Mouse (Mus musculus): ENCODE measurements around the gene Selenoo. TPM values are rescaled to one million over a fixed set of nuclear protein-coding genes. Genes with fewer than 3 reads are reported as not detected.
A peak's percentile ranks its signal among the peaks of the same experiment; 100 is the strongest.

The Selenoo gene
- 20.1 and 21.3 TPM in 2 replicates for polyA plus RNA-seq (2015; fragmentation: Nextera tagmentation; extraction: Ambion mirVana)

DNA sequence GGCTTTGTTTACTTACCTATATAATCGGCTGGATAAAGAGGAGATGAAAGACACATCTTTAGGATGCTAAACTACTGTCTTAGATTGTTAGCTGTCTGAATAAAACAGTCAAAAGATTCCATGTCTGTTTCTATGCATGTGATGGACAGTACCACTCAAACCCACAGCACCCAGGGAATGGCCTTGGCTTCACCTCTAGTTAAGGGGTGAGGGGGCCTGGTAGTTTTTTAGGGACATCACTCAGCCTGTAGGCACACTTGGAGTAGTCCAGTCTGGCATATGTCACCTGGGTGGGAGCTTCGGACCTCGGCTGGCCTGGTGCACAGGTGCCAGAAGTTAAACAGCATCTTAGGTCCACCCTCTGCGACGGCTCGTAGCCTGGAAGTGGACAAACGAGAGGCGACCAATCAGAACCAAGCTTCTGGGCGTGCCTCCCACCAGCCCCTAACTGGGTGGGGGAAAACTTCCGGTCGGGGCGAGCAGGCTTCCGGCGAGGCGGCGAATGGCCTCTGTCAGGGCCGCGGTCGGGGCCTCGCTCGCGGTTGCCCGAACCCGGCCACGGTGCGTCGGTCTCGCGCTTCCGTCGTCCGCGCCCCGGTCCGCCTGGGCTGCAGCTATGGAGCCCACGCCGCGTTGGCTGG is at the start of gene Selenoo:
TSS of gene Selenoo (plus strand) at position 478 of the 641 bp plus-strand sequence.
- WGBS = 2% methylated on average over 30 of the region's 38 CpGs
- peak; percentile 95 for ATAC-seq (ENCODE audit: low FRiP score, low read depth)
- Histone ChIP-seq H3K4me3 (peak within 1 kb of the TSS; percentile 85), H3K4me1 (replicated peaks) (peaks cover 24% of the 10 kb centered on the region), H3K9ac (peak within 1 kb of the TSS; percentile 94), H3K27me3 (no peaks in the 10 kb centered on the region), H3K27ac (replicated peaks) (peak within 1 kb of the TSS; percentile 83), H3K36me3 (peaks cover 50% of the 10 kb centered on the region), H3K9me3 (no peaks in the 10 kb centered on the region), H3K4me2 (peak within 1 kb of the TSS; percentile 93)

DNA sequence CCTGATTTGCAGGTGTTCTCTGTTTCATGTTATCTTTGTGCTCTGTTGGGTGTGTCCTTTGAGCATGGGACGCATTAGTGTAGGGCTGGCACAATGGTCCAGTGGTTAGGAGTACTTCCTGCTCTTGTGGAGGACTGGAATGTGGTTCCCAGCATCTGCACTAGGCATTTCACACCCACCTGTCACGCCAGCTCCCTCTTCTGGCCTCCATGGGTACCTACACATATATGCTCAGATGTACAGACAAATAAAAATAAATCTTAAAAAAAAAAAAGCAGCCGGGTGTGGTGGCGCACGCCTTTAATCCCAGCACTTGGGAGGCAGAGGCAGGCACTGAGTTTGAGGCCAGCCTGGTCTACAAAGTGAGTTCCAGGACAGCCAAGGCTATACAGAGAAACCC is 44.5 kb upstream of the Selenoo start:
- H3K27me3 ChIP-seq = no peaks in the 10 kb centered on the region
- no peak for ATAC-seq (ENCODE audit: low FRiP score, low read depth)
- H3K4me2 ChIP-seq = no peak overlapping the region
- H3K4me3 ChIP-seq = no peak overlapping the region
- no peaks in the 10 kb centered on the region for H3K36me3 ChIP-seq
- H3K9ac ChIP-seq = no peak overlapping the region
- no peaks in the 10 kb centered on the region for H3K4me1 ChIP-seq (replicated peaks)
- WGBS = 78% methylated on average over 5 of the region's 5 CpGs
- no peaks in the 10 kb centered on the region for H3K9me3 ChIP-seq
- no peak overlapping the region for H3K27ac ChIP-seq (replicated peaks)

DNA sequence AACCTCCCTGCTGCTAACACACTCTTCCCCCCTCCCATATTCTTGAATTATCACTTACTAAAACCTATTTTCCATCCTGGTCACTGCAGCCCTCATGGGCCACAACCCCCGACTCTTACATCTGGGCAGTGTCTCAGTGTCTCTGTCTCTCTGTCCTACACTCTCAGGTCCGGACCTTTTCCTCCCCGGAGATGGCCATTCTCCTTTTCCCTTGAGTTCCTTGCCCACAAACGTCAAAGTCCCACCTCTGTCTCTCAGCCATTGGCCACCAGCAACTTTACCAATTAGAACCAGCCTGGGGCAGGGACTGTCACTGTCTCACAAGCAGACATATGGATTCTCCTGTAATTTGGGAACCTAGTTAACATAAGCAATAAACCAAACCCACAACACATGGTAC is 42.5 kb upstream of the Selenoo start:
- H3K9me3 ChIP-seq = no peaks in the 10 kb centered on the region
- no peak overlapping the region for H3K27ac ChIP-seq (replicated peaks)
- no peak overlapping the region for H3K4me2 ChIP-seq
- H3K4me1 ChIP-seq (replicated peaks) = no peaks in the 10 kb centered on the region
- ATAC-seq (ENCODE audit: low FRiP score, low read depth) = no peak
- H3K36me3 ChIP-seq = no peaks in the 10 kb centered on the region
- no peak overlapping the region for H3K4me3 ChIP-seq
- WGBS = 79% methylated on average over 4 of the region's 4 CpGs
- no peaks in the 10 kb centered on the region for H3K27me3 ChIP-seq
- H3K9ac ChIP-seq = no peak overlapping the region

DNA sequence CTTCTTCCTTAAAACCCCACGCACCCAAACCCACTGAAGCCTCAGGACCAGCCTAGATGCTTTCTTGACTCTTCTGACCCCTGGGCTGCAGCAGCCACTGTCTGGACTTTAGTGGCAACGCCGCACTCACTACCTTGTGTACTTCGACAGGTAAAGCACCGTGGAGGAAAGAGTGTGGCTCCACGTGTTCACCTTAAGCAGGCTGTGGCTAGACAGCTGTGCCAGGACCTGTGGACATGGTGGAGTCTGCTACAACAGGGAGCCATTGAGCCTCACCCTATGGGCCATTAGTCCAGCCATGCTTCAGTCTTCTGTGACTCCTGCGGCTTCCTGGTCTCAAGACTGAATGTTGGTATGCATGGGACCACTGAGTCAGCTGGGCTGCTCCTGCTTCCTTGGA is 34.2 kb upstream of the Selenoo start:
- no peak for ATAC-seq (ENCODE audit: low FRiP score, low read depth)

DNA sequence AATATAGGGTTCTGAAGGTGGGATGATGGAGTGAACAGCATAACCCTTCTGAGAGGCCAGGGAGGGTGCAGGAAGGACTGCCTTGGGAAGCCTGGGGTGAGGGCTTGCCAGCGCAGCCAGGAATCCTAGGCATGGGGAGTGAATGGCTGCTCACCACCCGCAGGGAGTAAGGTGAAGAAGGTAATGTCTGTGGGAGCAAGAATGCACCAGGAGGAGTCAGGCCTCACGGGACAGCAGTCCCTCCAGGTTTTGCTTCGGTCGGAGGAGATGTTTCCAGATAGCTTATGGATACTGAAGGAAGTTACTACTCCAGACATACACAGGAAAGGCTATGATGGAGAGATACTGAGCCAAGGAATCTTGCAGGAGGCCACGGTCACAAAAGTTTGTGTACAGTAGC is 30.1 kb upstream of the Selenoo start:
- Histone ChIP-seq H3K4me3 (peak overlapping the region; percentile 60), H3K9ac (peak overlapping the region; percentile 69; the same call in 1 of the 2 replicates), H3K4me2 (peak overlapping the region; percentile 71), H3K36me3 (no peaks in the 10 kb centered on the region), H3K4me1 (replicated peaks) (peaks cover 20% of the 10 kb centered on the region), H3K27ac (replicated peaks) (peak overlapping the region; percentile 81; the same call in 1 of the 2 replicates), H3K9me3 (no peaks in the 10 kb centered on the region), H3K27me3 (no peaks in the 10 kb centered on the region)
- 34% methylated on average over 6 of the region's 6 CpGs for WGBS
- no peak for ATAC-seq (ENCODE audit: low FRiP score, low read depth)

More for the DNA sequence above, 34.2 kb upstream of the Selenoo start:
- H3K27me3 ChIP-seq = no peaks in the 10 kb centered on the region
- H3K36me3 ChIP-seq = no peaks in the 10 kb centered on the region
- peaks cover 7% of the 10 kb centered on the region for H3K4me1 ChIP-seq (replicated peaks)
- no peak overlapping the region for H3K4me2 ChIP-seq
- 89% methylated on average over 7 of the region's 7 CpGs for WGBS
- H3K4me3 ChIP-seq = no peak overlapping the region
- H3K27ac ChIP-seq (replicated peaks) = no peak overlapping the region
- H3K9me3 ChIP-seq = no peaks in the 10 kb centered on the region
- no peak overlapping the region for H3K9ac ChIP-seq

DNA sequence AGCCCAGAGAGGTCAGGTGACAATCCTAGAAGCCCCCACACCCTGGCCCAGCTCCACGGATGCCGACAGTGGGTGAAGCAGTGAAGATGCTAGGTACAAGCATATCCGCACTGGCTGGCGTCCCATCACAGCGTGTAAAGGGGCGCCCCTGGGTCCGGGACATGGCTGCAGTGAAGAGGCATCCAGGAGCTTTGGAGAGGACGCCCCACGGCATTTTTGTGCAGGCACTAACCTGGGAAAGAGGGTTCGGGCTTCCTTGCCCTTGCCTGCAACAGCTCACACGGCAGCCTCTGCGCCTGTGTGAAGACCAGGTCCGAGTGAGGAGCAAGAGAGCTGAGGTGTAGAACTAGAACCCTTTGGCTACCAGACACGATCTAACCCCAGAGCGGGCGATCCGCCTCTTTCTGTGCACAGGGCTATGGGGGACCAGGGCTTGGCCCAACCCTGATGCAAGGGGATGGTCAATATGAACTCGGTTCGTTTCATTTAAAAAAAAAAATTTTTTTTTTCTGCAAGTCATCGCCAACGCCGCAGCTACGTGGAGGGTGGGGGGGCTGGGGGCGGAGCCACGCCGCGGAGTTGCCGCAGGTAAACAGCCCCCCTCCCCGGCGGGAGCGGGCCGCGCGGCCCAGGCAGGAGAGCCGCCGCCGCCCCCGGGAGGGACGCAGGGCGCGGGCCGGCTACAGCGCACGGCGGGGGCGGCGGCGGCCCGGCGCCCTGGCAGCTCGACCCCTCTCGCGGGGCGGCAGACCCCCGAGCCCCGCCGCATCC is 29.5 kb upstream of the Selenoo start, which contains the start of gene Panx2:
TSS of gene Panx2 (plus strand) at position 574 of the 771 bp plus-strand sequence.
- Histone ChIP-seq H3K4me3 (peak within 1 kb of the TSS; percentile 60), H3K9me3 (no peaks in the 10 kb centered on the region), H3K4me2 (peak within 1 kb of the TSS; percentile 71), H3K9ac (peak within 1 kb of the TSS; percentile 69), H3K27me3 (no peaks in the 10 kb centered on the region), H3K4me1 (replicated peaks) (peaks cover 20% of the 10 kb centered on the region), H3K36me3 (no peaks in the 10 kb centered on the region), H3K27ac (replicated peaks) (peak within 1 kb of the TSS; percentile 81)
- ATAC-seq (ENCODE audit: low FRiP score, low read depth) = peak; percentile 56; the same call in 1 of the 2 replicates
- under 1% methylated on average over 42 of the region's 57 CpGs for WGBS

DNA sequence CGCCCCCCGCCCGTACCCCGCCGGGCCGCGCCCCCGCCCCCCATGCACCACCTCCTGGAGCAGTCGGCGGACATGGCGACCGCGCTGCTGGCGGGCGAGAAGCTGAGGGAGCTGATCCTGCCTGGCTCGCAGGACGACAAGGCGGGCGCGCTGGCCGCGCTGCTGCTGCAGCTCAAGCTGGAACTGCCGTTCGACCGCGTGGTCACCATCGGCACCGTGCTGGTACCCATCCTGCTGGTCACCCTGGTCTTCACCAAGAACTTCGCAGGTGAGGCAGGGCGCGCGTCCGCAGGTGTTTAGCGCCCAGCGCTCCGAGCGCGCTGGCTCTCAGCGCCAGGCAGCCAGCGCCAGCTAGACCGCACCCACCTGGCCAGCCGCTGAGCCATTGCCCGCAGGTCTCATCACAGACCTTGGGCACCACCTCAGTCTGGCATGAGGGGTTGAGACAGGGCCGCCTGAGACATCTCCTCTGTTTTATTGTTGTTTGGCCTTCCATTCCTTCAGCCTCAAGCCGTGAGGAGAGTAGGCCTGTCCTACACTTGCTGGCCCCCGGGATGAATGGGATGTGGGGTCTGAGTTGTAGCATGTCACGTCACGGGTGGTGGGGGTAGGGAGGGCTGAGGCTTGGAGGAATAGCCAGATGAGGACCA is 28.7 kb upstream of the Selenoo start:
- 2% methylated on average over 45 of the region's 48 CpGs for WGBS
- Histone ChIP-seq H3K4me2 (peak overlapping the region; percentile 71), H3K27me3 (peaks cover 2% of the 10 kb centered on the region; the same call in 1 of the 2 replicates), H3K36me3 (no peaks in the 10 kb centered on the region), H3K9me3 (no peaks in the 10 kb centered on the region), H3K4me1 (replicated peaks) (peaks cover 20% of the 10 kb centered on the region), H3K27ac (replicated peaks) (peak overlapping the region; percentile 81), H3K4me3 (peak overlapping the region; percentile 60), H3K9ac (peak overlapping the region; percentile 69)
- ATAC-seq (ENCODE audit: low FRiP score, low read depth) = peak; percentile 45

DNA sequence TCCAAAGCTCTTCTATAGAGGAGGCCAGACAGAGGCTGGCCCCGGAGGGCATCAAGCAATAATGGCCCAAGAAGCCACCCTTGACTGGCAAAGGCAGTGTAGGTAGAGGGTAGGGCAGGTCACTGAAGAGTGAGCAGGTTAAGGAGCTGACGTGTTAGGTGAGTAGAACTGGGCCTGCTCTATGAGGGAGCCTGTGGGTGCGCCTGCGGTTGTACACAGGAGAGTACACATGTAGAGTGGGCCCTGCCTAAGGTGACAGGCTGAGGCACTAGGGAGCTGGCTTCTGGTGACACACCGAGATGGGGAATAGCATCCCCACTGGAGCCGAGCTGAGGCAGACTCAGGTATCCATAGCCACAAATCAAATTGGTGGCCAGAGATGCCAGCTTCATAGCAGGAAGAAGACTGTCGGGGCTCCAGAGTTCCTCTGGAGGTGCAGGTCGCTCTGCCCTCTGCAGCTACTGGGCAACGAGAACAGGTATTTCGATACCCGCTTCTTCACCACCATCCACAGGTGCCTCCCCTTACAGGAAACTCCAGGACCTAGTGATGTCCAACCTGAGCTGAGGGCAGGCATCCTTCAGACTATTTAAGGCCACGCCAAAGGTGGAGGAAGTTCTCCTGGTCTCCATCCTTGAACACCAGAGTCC is 27.9 kb upstream of the Selenoo start:
- H3K4me1 ChIP-seq (replicated peaks) = peaks cover 20% of the 10 kb centered on the region
- peak overlapping the region; percentile 60 for H3K4me3 ChIP-seq
- 0 out of 2 replicates have a peak, but pooled peaks have one; percentile 28 for ATAC-seq (ENCODE audit: low FRiP score, low read depth)
- WGBS = 91% methylated on average over 12 of the region's 12 CpGs
- H3K27ac ChIP-seq (replicated peaks) = 0 out of 2 replicates have a peak overlapping the region, but pooled peaks have one; percentile 81
- no peaks in the 10 kb centered on the region for H3K9me3 ChIP-seq
- H3K36me3 ChIP-seq = no peaks in the 10 kb centered on the region
- peak overlapping the region; percentile 69 for H3K9ac ChIP-seq
- peaks cover 5% of the 10 kb centered on the region; the same call in 1 of the 2 replicates for H3K27me3 ChIP-seq
- peak overlapping the region; percentile 71 for H3K4me2 ChIP-seq

DNA sequence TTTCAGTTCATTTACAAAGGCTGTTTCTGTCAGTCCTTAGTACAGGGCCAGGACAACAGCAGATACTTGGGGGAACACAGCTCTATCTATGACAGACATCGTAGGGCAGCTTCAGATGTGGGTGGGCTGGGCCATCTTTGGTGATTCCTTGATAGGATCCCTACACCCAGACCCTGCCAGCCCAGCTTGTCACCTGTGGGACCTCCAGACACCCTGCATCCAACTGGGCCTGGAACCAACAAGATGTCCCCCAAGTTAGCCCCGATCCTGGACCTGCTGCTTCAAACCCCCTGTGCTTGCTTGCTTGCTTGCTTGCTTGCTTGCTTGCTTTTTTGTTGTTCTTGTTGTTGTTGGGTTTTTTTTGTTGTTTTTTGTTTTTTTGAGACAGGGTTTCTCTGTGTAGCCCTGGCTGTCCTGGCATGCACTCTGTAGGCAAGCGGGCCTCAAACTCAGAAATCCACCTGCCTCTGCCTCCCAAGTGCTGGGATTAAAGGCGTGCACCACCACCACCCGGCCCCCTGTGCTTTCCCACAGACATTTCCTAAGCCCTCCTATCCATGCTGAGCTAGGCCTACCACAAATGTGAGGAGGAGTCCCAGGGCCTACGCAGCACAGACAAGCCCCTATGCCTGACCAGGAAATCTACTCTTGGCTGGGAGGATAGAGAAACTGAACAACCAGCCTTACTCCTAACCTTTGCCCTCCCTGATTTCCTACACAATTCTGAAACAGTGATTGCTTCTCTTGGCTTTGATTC is 26.9 kb upstream of the Selenoo start:
- H3K27me3 ChIP-seq = peaks cover 15% of the 10 kb centered on the region
- H3K27ac ChIP-seq (replicated peaks) = no peak overlapping the region
- ATAC-seq (ENCODE audit: low FRiP score, low read depth) = no peak
- no peaks in the 10 kb centered on the region for H3K9me3 ChIP-seq
- no peak overlapping the region for H3K4me2 ChIP-seq
- no peaks in the 10 kb centered on the region for H3K36me3 ChIP-seq
- H3K4me3 ChIP-seq = no peak overlapping the region
- WGBS = 88% methylated on average over 6 of the region's 6 CpGs
- H3K9ac ChIP-seq = peak overlapping the region; percentile 69; the same call in 1 of the 2 replicates
- H3K4me1 ChIP-seq (replicated peaks) = peaks cover 20% of the 10 kb centered on the region

DNA sequence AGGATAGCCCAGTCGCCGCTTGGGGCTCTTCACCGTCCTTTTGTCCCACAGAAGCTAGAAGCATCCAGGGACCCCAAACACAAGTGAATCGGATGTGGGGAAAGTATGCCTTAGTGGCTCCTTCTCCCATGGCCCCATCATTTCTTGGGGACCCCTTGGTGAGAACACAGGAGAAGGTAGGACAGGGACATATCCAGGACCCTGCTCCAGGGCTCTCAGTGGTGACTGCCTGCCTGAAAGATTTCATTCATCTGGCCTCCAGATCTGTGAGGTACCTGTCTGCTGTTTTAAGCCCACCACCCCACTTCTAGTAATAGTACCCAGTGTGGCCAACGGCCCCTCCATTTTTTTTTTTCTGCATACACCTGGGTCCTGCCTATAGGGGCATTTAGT is 26.4 kb upstream of the Selenoo start:
- 84% methylated on average over 5 of the region's 5 CpGs for WGBS
- no peaks in the 10 kb centered on the region for H3K36me3 ChIP-seq
- no peak for ATAC-seq (ENCODE audit: low FRiP score, low read depth)
- H3K27ac ChIP-seq (replicated peaks) = no peak overlapping the region
- peaks cover 21% of the 10 kb centered on the region for H3K27me3 ChIP-seq
- H3K9ac ChIP-seq = no peak overlapping the region
- peaks cover 20% of the 10 kb centered on the region for H3K4me1 ChIP-seq (replicated peaks)
- no peaks in the 10 kb centered on the region for H3K9me3 ChIP-seq
- no peak overlapping the region for H3K4me2 ChIP-seq
- no peak overlapping the region for H3K4me3 ChIP-seq

DNA sequence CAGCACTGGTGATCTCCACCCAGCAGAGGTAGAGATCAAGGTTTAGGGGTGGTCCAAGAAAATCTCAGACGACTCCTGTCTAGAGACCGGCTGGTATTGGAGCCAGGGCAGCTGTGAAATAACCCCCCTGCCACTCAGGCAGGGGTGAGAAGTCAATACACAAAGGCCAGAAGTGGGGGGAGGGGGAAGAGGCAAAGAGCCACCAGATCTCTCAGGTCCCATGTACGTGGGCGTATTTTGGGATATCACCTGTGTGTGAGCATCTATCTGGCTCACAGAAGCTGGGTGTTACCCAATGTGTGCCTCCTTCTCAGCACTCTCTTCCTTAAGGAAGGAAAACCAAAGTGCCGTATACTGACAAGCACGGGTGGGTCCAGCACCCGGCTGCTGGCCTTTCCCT is 25.9 kb upstream of the Selenoo start:
- Histone ChIP-seq H3K36me3 (no peaks in the 10 kb centered on the region), H3K9ac (no peak overlapping the region), H3K9me3 (no peaks in the 10 kb centered on the region), H3K27ac (replicated peaks) (no peak overlapping the region), H3K4me1 (replicated peaks) (peaks cover 20% of the 10 kb centered on the region), H3K4me3 (no peak overlapping the region), H3K4me2 (no peak overlapping the region), H3K27me3 (peaks cover 25% of the 10 kb centered on the region)
- ATAC-seq (ENCODE audit: low FRiP score, low read depth) = no peak
- WGBS = 77% methylated on average over 7 of the region's 7 CpGs
